Mouse (Mus musculus) hindbrain, embryonic 14.5 days (tissue): ENCODE measurements around the gene Rmnd5b. TPM values are rescaled to one million over a fixed set of nuclear protein-coding genes. Genes with fewer than 3 reads are reported as not detected.
"Not testable (repeated sequence)": the region's sequence is repeated elsewhere in the genome, so short reads cannot be mapped to it uniquely, and the experiment has no call there.

Experiments
- ATAC-seq: fragments of 200-750 bp; cut with Nextera tagmentation; 2 replicates; pipeline ENCODE4 v1.8.0; 2017; ENCODE audit warnings: moderate number of reproducible peaks, mild to moderate bottlenecking, moderate TSS enrichment, moderate library complexity; ENCODE audit not compliant: low FRiP score
- DNase-seq: peaks from one replicate; pipeline ENCODE4 v3.0.0-alpha.2; 2015; ENCODE audit warnings: low spot score
- H3K27ac ChIP-seq: fragments of 300-500 bp; sonication (generic); 2 replicates; pipeline ENCODE4 v1.5.1; 2014; ENCODE audit warnings: mild to moderate bottlenecking, moderate library complexity
- H3K27me3 ChIP-seq: fragments of 300-500 bp; sonication (generic); 2 replicates; pipeline ENCODE4 v1.6.1; 2014; ENCODE audit warnings: mild to moderate bottlenecking, low read length, mixed read lengths; ENCODE audit not compliant: control insufficient read depth, insufficient read depth
- H3K36me3 ChIP-seq: fragments of 300-500 bp; sonication (generic); replicated peaks from 2 replicates; pipeline ENCODE4 v1.6.1; 2014; ENCODE audit not compliant: control insufficient read depth, insufficient read depth
- H3K4me1 ChIP-seq: fragments of 300-500 bp; sonication (generic); replicated peaks from 2 replicates; pipeline ENCODE4 v1.6.1; 2014; ENCODE audit warnings: antibody characterized with exemption, low read length, mixed read lengths; ENCODE audit not compliant: control insufficient read depth, insufficient read depth
- H3K4me2 ChIP-seq: fragments of 300-500 bp; sonication (generic); replicated peaks from 2 replicates; pipeline ENCODE4 v1.6.1; 2014; ENCODE audit warnings: mild to moderate bottlenecking, moderate library complexity
- H3K4me3 ChIP-seq: fragments of 300-500 bp; sonication (generic); replicated peaks from 2 replicates; pipeline ENCODE4 v1.5.1; 2014; ENCODE audit warnings: mild to moderate bottlenecking, low read length
- H3K9ac ChIP-seq: fragments of 300-500 bp; sonication (generic); 2 replicates; pipeline ENCODE4 v1.6.1; 2014
- H3K9me3 ChIP-seq: fragments of 300-500 bp; sonication (generic); 2 replicates; pipeline ENCODE4 v1.6.1; 2016; ENCODE audit warnings: low read length; ENCODE audit not compliant: control insufficient read depth
- WGBS: fragments of 180-500 bp; shearing (Covaris S2); extraction: QIAGEN DNeasy Blood & Tissue Kit; methylation state at CpG from one replicate; pipeline ENCODE4 v1.1.7; 2014; 5-methylcytosine and 5-hydroxymethylcytosine counted together
- polyA plus RNA-seq: library from polyadenylated mRNA; unstranded; fragments of >200 nt; fragmentation: Nextera tagmentation; extraction: Ambion mirVana; gene quantifications from 2 replicates; pipeline ENCODE4 v1.2.1, GENCODE M21; 2014

Gene Rmnd5b
- polyA plus RNA-seq, 1 experiment from 2014 or later: 78.4 TPM

DNA sequence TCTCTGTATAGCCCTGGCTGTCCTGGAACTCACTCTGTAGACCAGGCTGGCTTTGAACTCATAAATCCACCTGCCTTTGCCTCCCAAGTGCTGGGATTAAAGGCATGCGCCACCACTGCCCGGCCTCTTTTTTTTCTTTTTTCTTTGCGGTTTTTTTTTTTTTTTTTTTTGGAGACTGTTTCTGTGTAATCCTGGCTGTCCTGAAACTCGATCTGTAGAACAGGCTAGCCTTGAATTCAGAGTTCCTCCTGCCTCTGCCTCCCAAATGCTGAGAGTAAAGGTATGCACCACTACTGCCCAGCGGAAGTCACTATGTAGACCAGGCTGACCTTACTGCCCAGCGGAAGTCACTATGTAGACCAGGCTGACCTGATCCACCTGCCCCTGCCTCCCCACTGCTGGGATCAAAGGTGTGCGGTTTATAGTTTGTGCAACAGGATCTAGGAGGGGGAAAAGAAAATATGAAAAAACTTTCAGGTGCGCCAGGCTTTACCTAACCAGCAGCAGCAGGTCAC, 16.7 kb downstream of the Rmnd5b start:
- no peak overlapping the region for H3K9ac ChIP-seq
- H3K36me3 ChIP-seq: peaks cover 25% of the 10 kb centered on the region
- no peaks in the 10 kb centered on the region for H3K27me3 ChIP-seq
- H3K4me3 ChIP-seq: peak overlapping the region; percentile 59
- 53% methylated on average over 8 of the region's 8 CpGs for whole genome bisulfite sequencing
- H3K9me3 ChIP-seq: no peaks in the 10 kb centered on the region
- no peak overlapping the region for H3K27ac ChIP-seq
- H3K4me1 ChIP-seq: peaks cover 13% of the 10 kb centered on the region
- peak overlapping the region; percentile 89 for H3K4me2 ChIP-seq
- DNase-seq: no peak
- peak; percentile 42; the same call in 1 of the 2 replicates for ATAC-seq

DNA sequence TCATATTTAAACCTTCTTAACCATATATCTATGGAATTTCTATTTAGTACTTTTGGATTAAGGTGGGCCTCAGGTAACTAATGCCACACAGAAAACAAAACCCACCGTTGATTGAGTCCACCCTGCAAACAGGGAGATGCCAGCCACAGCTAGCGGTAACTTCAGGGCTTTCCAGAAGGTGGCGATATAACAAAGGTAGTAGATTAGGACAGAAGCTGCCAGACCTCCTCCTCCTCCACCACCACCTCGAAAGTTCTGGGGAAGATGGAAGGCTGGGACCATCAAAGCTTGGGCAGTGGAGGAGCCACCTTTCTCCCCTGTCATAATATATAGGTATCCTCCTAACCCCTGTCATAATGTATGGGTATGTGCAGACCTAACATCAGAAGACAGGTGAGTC, 18.0 kb downstream of the Rmnd5b start:
- Histone ChIP-seq H3K9me3 (no peaks in the 10 kb centered on the region), H3K4me2 (no peak overlapping the region), H3K4me1 (peaks cover 13% of the 10 kb centered on the region), H3K4me3 (no peak overlapping the region), H3K27me3 (no peaks in the 10 kb centered on the region), H3K27ac (no peak overlapping the region), H3K9ac (no peak overlapping the region), H3K36me3 (peaks cover 14% of the 10 kb centered on the region)
- ATAC-seq (no peak), DNase-seq (peak; percentile 77)
- WGBS: 3% methylated on average over 4 of the region's 4 CpGs

GRCm38 (mm10) chr11:51616113-51616512, 19.6 kb downstream of the Rmnd5b start:
- not testable (repeated sequence) for H3K27ac ChIP-seq, H3K9me3 ChIP-seq, H3K36me3 ChIP-seq, ATAC-seq, DNase-seq, H3K27me3 ChIP-seq
- 0 out of 2 replicates have a peak overlapping the region, but pooled peaks have one; percentile 57 for H3K9ac ChIP-seq
- H3K4me2 ChIP-seq: peak overlapping the region; percentile 57
- peaks cover 13% of the 10 kb centered on the region for H3K4me1 ChIP-seq
- 0 out of 2 replicates have a peak overlapping the region, but pooled peaks have one; percentile 27 for H3K4me3 ChIP-seq
- 91% methylated on average over 7 of the region's 7 CpGs for WGBS

DNA sequence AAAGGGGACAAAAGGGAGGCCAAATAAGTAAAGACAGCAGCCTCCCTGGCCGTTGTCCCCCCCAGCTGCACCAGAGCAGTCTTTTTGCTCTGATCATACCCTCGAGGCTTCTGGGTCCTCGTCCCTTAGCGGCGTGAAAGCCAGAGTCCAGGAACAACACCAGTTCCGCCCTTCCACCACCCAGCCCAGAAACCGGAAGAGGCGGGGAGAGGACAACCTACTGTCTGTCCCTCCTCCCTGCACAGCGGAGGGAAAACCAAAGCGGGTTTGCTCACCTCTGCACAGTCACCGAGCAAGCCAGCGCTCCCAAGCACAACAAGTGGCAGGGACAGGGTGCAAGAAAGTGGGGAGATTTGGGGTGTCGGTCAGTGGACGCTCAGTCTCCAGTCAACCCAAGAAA, 20.1 kb downstream of the Rmnd5b start:
- no peaks in the 10 kb centered on the region for H3K27me3 ChIP-seq
- 4% methylated on average over 14 of the region's 14 CpGs for WGBS
- H3K4me2 ChIP-seq: peak overlapping the region; percentile 57
- H3K27ac ChIP-seq: no peak overlapping the region
- ATAC-seq: no peak
- H3K9me3 ChIP-seq: no peaks in the 10 kb centered on the region
- no peak for DNase-seq
- H3K36me3 ChIP-seq: no peaks in the 10 kb centered on the region
- peak overlapping the region; percentile 27 for H3K4me3 ChIP-seq
- H3K9ac ChIP-seq: peak overlapping the region; percentile 57
- peaks cover 12% of the 10 kb centered on the region for H3K4me1 ChIP-seq

- no peak for DNase-seq
- ATAC-seq: no peak
- Histone ChIP-seq H3K4me3 (peak overlapping the region; percentile 27), H3K4me1 (peaks cover 7% of the 10 kb centered on the region), H3K27me3 (no peaks in the 10 kb centered on the region), H3K4me2 (peak overlapping the region; percentile 57), H3K9me3 (no peaks in the 10 kb centered on the region), H3K27ac (no peak overlapping the region), H3K36me3 (no peaks in the 10 kb centered on the region), H3K9ac (peak overlapping the region; percentile 57)
- WGBS: 51% methylated on average over 7 of the region's 7 CpGs
Observed at GRCm38 (mm10) chr11:51615129-51615528, 20.6 kb downstream of the Rmnd5b start.

- H3K4me1 ChIP-seq: peaks cover 5% of the 10 kb centered on the region; the same call in 1 of the 2 replicates
- no peak overlapping the region for H3K4me3 ChIP-seq
- H3K36me3 ChIP-seq: no peaks in the 10 kb centered on the region
- no peaks in the 10 kb centered on the region for H3K9me3 ChIP-seq
- no peak overlapping the region for H3K4me2 ChIP-seq
- no peaks in the 10 kb centered on the region for H3K27me3 ChIP-seq
- WGBS: 83% methylated on average over 8 of the region's 8 CpGs
- no peak overlapping the region for H3K9ac ChIP-seq
- no peak overlapping the region for H3K27ac ChIP-seq
- no peak for DNase-seq
- ATAC-seq: no peak
Observed at GRCm38 (mm10) chr11:51614256-51614655, 21.4 kb downstream of the Rmnd5b start.

DNA sequence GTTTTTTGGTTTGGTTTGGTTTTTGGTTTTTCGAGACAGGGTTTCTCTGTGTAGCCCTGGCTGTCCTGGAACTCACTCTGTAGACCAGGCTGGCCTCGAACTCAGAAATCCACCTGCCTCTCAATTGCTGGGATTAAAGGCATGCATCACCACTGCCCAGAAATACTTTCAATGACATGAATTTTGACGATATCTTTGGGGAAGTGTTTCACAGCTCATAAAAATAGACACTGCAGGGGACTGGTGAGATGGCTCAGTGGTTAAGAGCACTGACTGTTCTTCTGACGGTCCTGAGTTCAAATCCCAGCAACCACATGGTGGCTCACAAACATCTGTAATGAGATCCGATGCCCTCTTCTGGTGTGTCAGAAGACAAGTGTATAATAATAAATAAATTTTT, 25.8 kb downstream of the Rmnd5b start:
- H3K27me3 ChIP-seq, H3K4me2 ChIP-seq, DNase-seq, ATAC-seq, H3K9ac ChIP-seq, H3K36me3 ChIP-seq, H3K9me3 ChIP-seq, H3K4me3 ChIP-seq, H3K27ac ChIP-seq: not testable (repeated sequence)
- peaks cover 11% of the 10 kb centered on the region; the same call in 1 of the 2 replicates for H3K4me1 ChIP-seq
- WGBS: 92% methylated on average over 5 of the region's 5 CpGs

DNA sequence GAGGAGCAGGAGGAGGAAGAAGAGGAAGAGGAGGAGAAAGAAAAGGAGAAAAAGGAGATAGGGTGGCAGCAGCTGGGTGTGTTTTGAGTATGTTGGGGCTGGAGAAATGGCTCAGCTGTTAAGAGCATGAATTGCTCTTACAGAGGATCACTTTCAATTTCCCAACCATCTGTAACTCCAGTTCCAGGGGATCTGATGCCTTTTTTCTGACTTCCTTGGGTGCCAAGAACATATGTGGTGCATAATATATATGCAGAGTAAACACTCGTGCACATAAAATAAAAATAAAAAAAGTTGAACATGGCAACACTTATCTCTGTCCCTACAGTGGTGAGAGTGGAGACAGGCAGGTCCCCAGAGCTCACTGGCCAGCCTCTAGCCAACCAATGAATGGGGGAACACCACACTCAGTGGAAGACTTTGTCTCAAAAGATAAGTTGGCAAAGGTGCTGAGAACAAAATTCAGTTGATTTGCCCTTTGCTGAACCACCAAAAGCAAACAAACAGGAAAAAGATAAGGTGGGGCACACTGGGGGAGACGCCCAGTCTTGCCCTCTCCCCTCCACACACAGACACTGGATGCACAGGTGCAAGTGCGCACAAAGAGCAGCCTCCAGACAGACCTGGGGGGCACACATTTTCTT, 26.3 kb downstream of the Rmnd5b start:
- WGBS: 85% methylated on average over 3 of the region's 3 CpGs
- Histone ChIP-seq H3K9me3 (no peaks in the 10 kb centered on the region), H3K36me3 (peaks cover 10% of the 10 kb centered on the region), H3K27ac (no peak overlapping the region), H3K4me1 (peaks cover 16% of the 10 kb centered on the region), H3K9ac (no peak overlapping the region), H3K4me2 (no peak overlapping the region), H3K27me3 (no peaks in the 10 kb centered on the region), H3K4me3 (no peak overlapping the region)
- DNase-seq (no peak), ATAC-seq (no peak)

DNA sequence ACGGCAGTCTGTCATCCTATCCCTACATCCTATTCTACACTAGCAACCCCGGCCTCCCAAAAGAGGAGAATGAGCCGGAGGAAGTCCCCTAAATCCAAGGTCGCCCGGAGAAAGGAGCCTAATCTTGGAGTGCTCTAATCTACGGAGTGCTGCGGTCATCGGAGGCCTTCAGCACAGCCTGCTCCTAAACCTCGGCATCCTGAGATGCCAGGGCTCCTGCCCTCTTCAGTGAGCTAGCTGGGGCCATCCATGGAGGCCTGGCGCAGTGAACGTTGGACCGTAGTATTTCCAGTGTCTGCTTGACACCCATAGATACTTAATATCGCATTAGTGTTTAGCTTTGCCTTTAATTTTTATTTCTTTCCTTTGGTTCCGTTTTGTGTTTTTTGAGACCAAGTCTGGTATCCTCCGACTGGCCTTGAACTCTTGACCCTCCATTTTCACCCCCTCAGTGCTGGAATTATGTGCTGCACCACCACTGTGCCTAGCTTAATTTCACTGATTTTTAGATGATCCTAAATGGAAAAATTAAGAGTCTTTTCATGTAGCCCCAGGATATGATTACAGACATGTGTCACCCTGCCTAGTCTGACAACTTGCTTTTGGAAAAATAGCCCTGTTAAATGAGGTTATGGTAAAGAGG, 28.5 kb downstream of the Rmnd5b start:
- peak overlapping the region; percentile 80 for H3K4me2 ChIP-seq
- H3K9ac ChIP-seq: peak overlapping the region; percentile 98
- DNase-seq: no peak
- H3K4me3 ChIP-seq: peak overlapping the region; percentile 96
- peaks cover 26% of the 10 kb centered on the region for H3K4me1 ChIP-seq
- H3K36me3 ChIP-seq: peaks cover 32% of the 10 kb centered on the region
- H3K27me3 ChIP-seq: no peaks in the 10 kb centered on the region
- peak overlapping the region; percentile 91 for H3K27ac ChIP-seq
- WGBS: 10% methylated on average over 15 of the region's 15 CpGs
- peak; percentile 52; the same call in 1 of the 2 replicates for ATAC-seq
- H3K9me3 ChIP-seq: no peaks in the 10 kb centered on the region
